Comparison of ENCODE assay signal across 8 mouse cellular contexts in the genomic region with DNA sequence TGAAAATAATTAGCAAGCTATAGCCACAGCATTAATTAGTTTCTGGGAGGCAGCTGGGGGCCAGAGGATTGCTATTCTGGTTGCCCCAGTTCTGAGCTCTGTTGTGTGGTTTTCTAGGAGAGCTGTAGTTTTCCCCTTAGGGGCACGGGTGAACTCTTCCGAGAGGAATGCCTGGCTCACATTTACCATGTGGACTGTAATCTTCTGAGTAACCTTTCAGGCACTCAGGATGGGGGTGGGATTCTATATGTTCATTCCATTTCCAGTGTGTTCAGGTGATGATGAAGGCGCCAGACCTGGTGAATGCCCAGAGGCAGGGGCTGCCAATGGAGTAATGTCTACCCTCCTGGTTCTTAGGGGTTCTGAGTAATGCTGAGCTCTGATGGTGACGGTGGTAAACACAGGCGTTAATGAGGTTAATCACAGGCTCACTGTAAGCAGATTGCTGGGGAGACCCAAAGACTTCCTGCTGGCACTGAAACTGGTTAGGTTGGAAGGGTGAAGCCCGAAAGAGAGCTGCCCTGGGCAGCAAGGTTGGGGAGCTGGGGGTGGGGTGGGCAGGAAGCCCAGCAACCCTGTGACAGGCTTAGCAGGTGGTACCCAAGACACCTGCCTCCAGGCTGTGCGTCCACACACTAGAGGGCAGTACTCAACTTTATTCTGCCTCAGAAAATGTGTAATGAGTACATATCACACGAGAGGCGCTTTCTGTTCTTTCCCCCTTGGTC. TPM values are rescaled to one million over a fixed set of nuclear protein-coding genes. Genes with fewer than 3 reads are reported as not detected.
DNase-seq lines count a peak whose midpoint lies in the region; ATAC-seq and TF ChIP-seq lines count a peak whose summit lies in the region.

No protein-coding gene starts in this region.

- H3K4me3 ChIP-seq in heart, postnatal 0 days (ENCODE audit: low read depth, low read length) = no peak overlapping the region
- H3K4me3 ChIP-seq in heart, embryonic 10.5 days = no peak overlapping the region
- no peak overlapping the region for H3K4me3 ChIP-seq in CH12.LX (replicated peaks in 1 of 3; ENCODE audit: low read depth in 2 of 3, low read length in 2 of 3, poor library complexity in 1 of 3)

- no peaks in the 10 kb centered on the region for H3K9me3 ChIP-seq in heart, postnatal 0 days (replicated peaks; ENCODE audit: control insufficient read depth, low read length)
- H3K9me3 ChIP-seq in heart, embryonic 10.5 days = no peaks in the 10 kb centered on the region
- H3K9me3 ChIP-seq in CH12.LX (replicated peaks; ENCODE audit: low read length) = peaks cover 2% of the 10 kb centered on the region

- TF ChIP-seq EP300 in heart, postnatal 0 days (IDR thresholded peaks at IDR 0.05; ENCODE audit: low read depth) = no peak
- no peak for TF ChIP-seq EP300 in CH12.LX (IDR thresholded peaks at IDR 0.05; ENCODE audit: low read length)

- TF ChIP-seq RAD21 in CH12.LX (IDR thresholded peaks at IDR 0.05; ENCODE audit: low read depth, low read length) = peak; percentile 53

- H3K9ac ChIP-seq in heart, postnatal 0 days (replicated peaks; ENCODE audit: low read depth, low read length) = no peak overlapping the region
- H3K9ac ChIP-seq in CH12.LX (ENCODE audit: insufficient read depth, low read depth) = no peak overlapping the region

- intact Hi-C loops in left cerebral cortex, postnatal 14 days (cut with DNase I) = no loop called here

- TF ChIP-seq POLR2A in CH12.LX (IDR thresholded peaks at IDR 0.05; ENCODE audit: low read depth, low read length) = no peak

- peak; percentile 43 for TF ChIP-seq CTCF in heart, postnatal 0 days (IDR thresholded peaks at IDR 0.05; ENCODE audit: low read depth)
- TF ChIP-seq CTCF in CH12.LX (conservative IDR thresholded peaks at IDR 0.05 in 1 of 2, IDR thresholded peaks at IDR 0.05 in 1 of 2; ENCODE audit: low read depth in 2 of 2, low read length in 2 of 2) = peak in 1 of 2 experiments; percentile 72; a peak in 2 of 4 replicates

- no peak for ATAC-seq in heart, postnatal 0 days (ENCODE audit: insufficient read depth, low read depth)
- ATAC-seq in erythroblast, adult 5-6 weeks (replicated peaks; ENCODE audit: low FRiP score, poor library complexity, severe bottlenecking) = no peak

- H3K4me1 ChIP-seq in heart, postnatal 0 days (ENCODE audit: control insufficient read depth, insufficient read depth) = no peaks in the 10 kb centered on the region
- no peaks in the 10 kb centered on the region for H3K4me1 ChIP-seq in heart, embryonic 10.5 days
- H3K4me1 ChIP-seq in CH12.LX (ENCODE audit: control insufficient read depth in 1 of 2, insufficient read depth in 2 of 2) = 0 out of 4 replicates have a peak, but pooled peaks cover 0 to 4% of the 10 kb centered on the region in 2 experiments

- 40% methylated on average over 9 of the region's 9 CpGs for WGBS in heart, postnatal 0 days
- WGBS in heart, embryonic 10.5 days = 46% methylated on average over 9 of the region's 9 CpGs

- in situ Hi-C loops in CH12.LX (cut with MboI; ENCODE audit: low pct_ligation_motif_present, low pct_unique_long_range_greater_than_20kb, low sequenced_read_pairs) = no loop called here

- no peaks in the 10 kb centered on the region for H3K79me2 ChIP-seq in CH12.LX (replicated peaks; ENCODE audit: control insufficient read depth, extremely low read depth, insufficient read depth, poor library complexity, severe bottlenecking)

- H3K36me3 ChIP-seq in heart, postnatal 0 days (replicated peaks; ENCODE audit: control insufficient read depth, insufficient read depth, low read length) = no peaks in the 10 kb centered on the region
- H3K36me3 ChIP-seq in heart, embryonic 10.5 days = no peaks in the 10 kb centered on the region
- H3K36me3 ChIP-seq in CH12.LX (replicated peaks in 1 of 2; ENCODE audit: control insufficient read depth in 1 of 2, insufficient read depth in 1 of 2, low read length in 1 of 2) = no peaks in the 10 kb centered on the region

- no peaks in the 10 kb centered on the region for H3K27me3 ChIP-seq in heart, postnatal 0 days (ENCODE audit: control insufficient read depth, insufficient read depth, low read length)
- no peaks in the 10 kb centered on the region for H3K27me3 ChIP-seq in heart, embryonic 10.5 days (ENCODE audit: insufficient read depth, poor library complexity, severe bottlenecking)
- H3K27me3 ChIP-seq in CH12.LX (replicated peaks) = no peaks in the 10 kb centered on the region

- dilution Hi-C loops in CH12.LX (cut with MboI; ENCODE audit: extremely low pct_ligation_motif_present, extremely low pct_unique_long_range_greater_than_20kb, low sequenced_read_pairs) = no loop called here

- H3K27ac ChIP-seq in heart, postnatal 0 days (ENCODE audit: low read depth) = no peak overlapping the region
- H3K27ac ChIP-seq in heart, embryonic 10.5 days = no peak overlapping the region
- no peak overlapping the region for H3K27ac ChIP-seq in CH12.LX (ENCODE audit: insufficient read depth, low read depth)

- no peak overlapping the region for H3K4me2 ChIP-seq in heart, postnatal 0 days (ENCODE audit: low read depth, low read length)
- H3K4me2 ChIP-seq in CH12.LX (ENCODE audit: insufficient read depth, low read depth, poor library complexity, severe bottlenecking) = peak overlapping the region; percentile 32

- no peak for DNase-seq in heart, postnatal 0 days (ENCODE audit: low spot score)
- DNase-seq in heart, embryonic 10.5 days (ENCODE audit: low spot score) = no peak
- peak; percentile 34 for DNase-seq in CH12.LX (ENCODE audit: extremely low read depth)
- peak; percentile 21 to 29 for DNase-seq in cerebellum, postnatal 10 days
- DNase-seq in kidney, postnatal 14 days = peak; percentile 54
- DNase-seq in natural killer cell, adult 2 months (ENCODE audit: low spot score in 2 of 2) = no peak
- no peak for DNase-seq in left cerebral cortex, postnatal 14 days (ENCODE audit: low spot score in 2 of 2)

TF ChIP-seq in CH12.LX, 34 proteins besides CTCF, POLR2A, EP300 and RAD21:
- TF ChIP-seq SMC3 (IDR thresholded peaks at IDR 0.05; ENCODE audit: low read depth, low read length) = peak; percentile 62
- TF ChIP-seq POLR2AphosphoS2 (IDR thresholded peaks at IDR 0.05; ENCODE audit: low read depth, low read length) = no peak

RNA-seq across cellular contexts. Expression of a gene that starts 20.7 kb away (rescaled TPM):
- 33.2 and 39.2 TPM in 2 replicates for total RNA-seq in heart, postnatal 0 days (2014; rRNA removed; ENCODE audit: low replicate concordance)
- 28.9 and 32.8 TPM in 2 replicates for polyA plus RNA-seq in heart, postnatal 0 days (2015; fragmentation: Nextera tagmentation; extraction: Ambion mirVana)
- 42.1 and 45.8 TPM in 2 replicates for polyA plus RNA-seq in heart, embryonic 10.5 days (2016; fragmentation: Nextera tagmentation; extraction: Ambion mirVana)
- total RNA-seq in CH12.LX (2012; rRNA removed) (not detected in 2 replicates), CH12.LX (2014; rRNA removed) (not detected in 2 replicates)
- 0.04 TPM in 1 of 2 replicates, not detected in the other for polyA plus RNA-seq in CH12.LX (2012; ENCODE audit: insufficient read length, low read depth)
- total RNA-seq in left cerebral cortex, postnatal 14 days (2021) = 1 to 10 TPM; 7.0 to 9.7 TPM
- 1.3 TPM in 1 of 2 replicates, not detected in the other for total RNA-seq in erythroblast, adult 5-6 weeks (2015; ENCODE audit: low replicate concordance)
- total RNA-seq in erythroblast, adult 5-6 weeks (2017; ENCODE audit: low replicate concordance) = 0.26 TPM in 1 of 2 replicates, not detected in the other

RNA-seq across cellular contexts. Expression of a gene that starts 35.9 kb away (rescaled TPM):
- 0.99 and 1.0 TPM in 2 replicates for total RNA-seq in heart, postnatal 0 days (2014; rRNA removed; ENCODE audit: low replicate concordance)
- polyA plus RNA-seq in heart, postnatal 0 days (2015; fragmentation: Nextera tagmentation; extraction: Ambion mirVana) = 0.14 and 0.15 TPM in 2 replicates
- 0.73 and 1.6 TPM in 2 replicates for polyA plus RNA-seq in heart, embryonic 10.5 days (2016; fragmentation: Nextera tagmentation; extraction: Ambion mirVana)
- not detected in 2 replicates for total RNA-seq in CH12.LX (2012; rRNA removed)
- total RNA-seq in CH12.LX (2014; rRNA removed) = not detected in 2 replicates
- polyA plus RNA-seq in CH12.LX (2012; ENCODE audit: insufficient read length, low read depth) = not detected in 2 replicates
- total RNA-seq in left cerebral cortex, postnatal 14 days (2021) = 100 to 1,000 TPM in 1 of 2 experiments, 10 to 100 TPM in 1; 91.7 to 112 TPM
- 0.77 and 0.84 TPM in 2 replicates for total RNA-seq in erythroblast, adult 5-6 weeks (2015; ENCODE audit: low replicate concordance)
- 0.26 and 0.42 TPM in 2 replicates for total RNA-seq in erythroblast, adult 5-6 weeks (2017; ENCODE audit: low replicate concordance)

Comparison
In these comparisons a context has a peak if more than half of its experiments do, and no peak if none do; other contexts are left out.
1. DNase-seq: peak in CH12.LX (single experiment), cerebellum, postnatal 10 days (2 of 2) and kidney, postnatal 14 days (single experiment); none in heart, postnatal 0 days (single experiment), heart, embryonic 10.5 days (single experiment), natural killer cell, adult 2 months (0 of 2) and left cerebral cortex, postnatal 14 days (0 of 2).
2. RNA of a gene that starts 35.9 kb away (total RNA-seq): 91.7 to 112 TPM in left cerebral cortex, postnatal 14 days; 0.99 to 1.0 TPM in heart, postnatal 0 days, 0.26 to 0.84 TPM in erythroblast, adult 5-6 weeks and not detected in CH12.LX; every median in the first group is over 10 times any median in the second.